Mouse (Mus musculus): ENCODE measurements around the gene Fip1l1. TPM values are rescaled to one million over a fixed set of nuclear protein-coding genes. Genes with fewer than 3 reads are reported as not detected.

Fip1l1 gene
- total and polyA plus RNA-seq, 3 experiments: 40.4 to 113 (median 68.3) TPM

DNA sequence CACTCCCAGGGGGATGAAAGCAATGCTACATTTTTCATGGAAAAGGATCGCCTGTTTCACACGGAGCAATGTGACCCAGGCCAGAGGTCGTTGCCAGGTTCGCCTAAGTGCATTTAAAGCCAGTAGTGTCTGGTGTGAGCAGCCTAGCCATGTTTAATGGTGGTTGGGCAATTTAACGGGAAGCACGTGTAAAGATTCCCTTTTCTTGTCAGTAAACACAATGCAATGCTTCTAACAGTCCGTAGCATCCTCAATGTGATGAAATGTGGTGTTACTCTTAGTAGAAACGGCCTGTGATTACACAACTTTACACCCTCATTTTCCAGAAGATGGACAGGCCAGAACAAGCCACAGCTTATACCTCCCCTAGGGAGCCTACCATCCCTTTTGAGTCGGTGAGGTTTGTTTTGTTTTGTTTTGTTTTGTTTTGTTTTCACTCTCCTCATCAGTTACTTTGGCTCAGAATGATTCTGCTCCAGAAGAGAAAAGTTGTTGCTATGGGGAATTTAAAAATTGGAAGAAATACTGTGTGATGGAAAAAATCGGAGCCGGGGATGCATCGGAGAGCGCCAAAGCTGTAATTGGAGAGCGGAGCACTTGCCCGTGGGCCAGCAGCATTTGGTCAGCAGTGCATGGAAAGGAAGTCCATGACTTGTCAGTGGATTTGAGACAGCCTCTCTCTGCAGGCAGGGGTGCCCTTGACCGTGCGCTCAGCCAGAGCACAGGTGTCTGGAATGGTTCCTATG lies 97.3 kb downstream of the Fip1l1 start:
- H3K79me2 ChIP-seq (ENCODE audit: control insufficient read depth, insufficient read depth, low read length, poor library complexity): no peaks in the 10 kb centered on the region
- no peak overlapping the region for H3K27ac ChIP-seq (ENCODE audit: control insufficient read depth, low read depth, low read length)
- no peak for TF ChIP-seq ZNF384 (IDR thresholded peaks at IDR 0.05; ENCODE audit: low read depth, low read length)
- TF ChIP-seq USF1 (IDR thresholded peaks at IDR 0.05; ENCODE audit: low read depth, low read length): no peak
- TF ChIP-seq RAD21 (IDR thresholded peaks at IDR 0.05; ENCODE audit: low read depth, low read length): no peak
- no peak for TF ChIP-seq CTCF (IDR thresholded peaks at IDR 0.05 in 2 of 3, conservative IDR thresholded peaks at IDR 0.05 in 1 of 3; ENCODE audit: control insufficient read depth in 1 of 3, insufficient read depth in 1 of 3, low read depth in 2 of 3, low read length in 3 of 3, poor library complexity in 1 of 3, severe bottlenecking in 1 of 3)
- no peaks in the 10 kb centered on the region for H3K4me1 ChIP-seq (ENCODE audit: control insufficient read depth in 1 of 2, insufficient read depth in 2 of 2, low read length in 2 of 2)
- no peaks in the 10 kb centered on the region for H3K36me3 ChIP-seq (ENCODE audit: control insufficient read depth in 1 of 2, insufficient read depth in 2 of 2, low read length in 2 of 2)
- H3K27me3 ChIP-seq (ENCODE audit: control insufficient read depth in 1 of 2, insufficient read depth in 2 of 2, low read length in 2 of 2): peaks cover 33 to 36% of the 10 kb centered on the region in 2 experiments
- H3K9ac ChIP-seq (ENCODE audit: control insufficient read depth, low read depth, low read length, poor library complexity, severe bottlenecking): no peak overlapping the region
- no peaks in the 10 kb centered on the region for H3K9me3 ChIP-seq (replicated peaks; ENCODE audit: insufficient read depth, low read length)
- DNase-seq (ENCODE audit: low read depth, low spot score): no peak
- H3K4me3 ChIP-seq (ENCODE audit: control insufficient read depth in 1 of 2, insufficient read depth in 1 of 2, low read depth in 2 of 2, low read length in 2 of 2): no peak overlapping the region

DNA sequence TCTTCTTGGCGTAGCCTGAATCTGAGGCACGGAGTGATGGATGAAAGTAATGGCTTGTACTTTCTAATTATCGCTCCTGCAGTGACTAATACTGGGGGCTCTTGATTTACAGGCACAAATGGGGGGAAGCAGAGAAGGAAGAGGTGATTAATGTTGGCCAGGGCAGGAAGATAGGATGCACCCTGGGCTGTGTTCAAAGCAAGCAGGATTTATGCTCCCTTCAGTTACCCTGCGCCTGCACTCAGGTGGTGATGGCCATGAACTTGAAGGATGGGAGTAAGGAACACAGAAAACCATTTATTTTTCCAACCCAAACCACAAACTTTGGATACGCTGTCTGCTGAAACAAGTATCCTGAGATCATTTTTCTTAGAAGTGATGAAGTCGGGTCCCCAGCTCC lies 98.2 kb downstream of the Fip1l1 start:
- Histone ChIP-seq H3K36me3 (ENCODE audit: control insufficient read depth in 1 of 2, insufficient read depth in 2 of 2, low read length in 2 of 2) (no peaks in the 10 kb centered on the region), H3K9ac (ENCODE audit: control insufficient read depth, low read depth, low read length, poor library complexity, severe bottlenecking) (no peak overlapping the region), H3K79me2 (ENCODE audit: control insufficient read depth, insufficient read depth, low read length, poor library complexity) (no peaks in the 10 kb centered on the region), H3K4me1 (ENCODE audit: control insufficient read depth in 1 of 2, insufficient read depth in 2 of 2, low read length in 2 of 2) (no peaks in the 10 kb centered on the region), H3K9me3 (replicated peaks; ENCODE audit: insufficient read depth, low read length) (no peaks in the 10 kb centered on the region), H3K27ac (ENCODE audit: control insufficient read depth, low read depth, low read length) (no peak overlapping the region), H3K4me3 (ENCODE audit: control insufficient read depth in 1 of 2, insufficient read depth in 1 of 2, low read depth in 2 of 2, low read length in 2 of 2) (no peak overlapping the region), H3K27me3 (ENCODE audit: control insufficient read depth in 1 of 2, insufficient read depth in 2 of 2, low read length in 2 of 2) (peaks cover 31 to 34% of the 10 kb centered on the region in 2 experiments)
- no peak for DNase-seq (ENCODE audit: low read depth, low spot score)
- no peak for TF ChIP-seq MAX (IDR thresholded peaks at IDR 0.05; ENCODE audit: low read length)
- no peak for TF ChIP-seq E2F4 (IDR thresholded peaks at IDR 0.05; ENCODE audit: borderline replicate concordance, low read depth, low read length)
- TF ChIP-seq NELFE (IDR thresholded peaks at IDR 0.05; ENCODE audit: low read depth, low read length): no peak
- no peak for TF ChIP-seq MXI1 (IDR thresholded peaks at IDR 0.05; ENCODE audit: low read depth, low read length)
- no peak for TF ChIP-seq POLR2AphosphoS5 (IDR thresholded peaks at IDR 0.05; ENCODE audit: borderline replicate concordance, low read depth, low read length)
- no peak for TF ChIP-seq USF2 (IDR thresholded peaks at IDR 0.05; ENCODE audit: borderline replicate concordance in 1 of 2, insufficient read depth in 1 of 2, low read depth in 1 of 2, low read length in 2 of 2)
- TF ChIP-seq CHD1 (IDR thresholded peaks at IDR 0.05; ENCODE audit: low read depth, low read length): no peak
- no peak for TF ChIP-seq KAT2A (conservative IDR thresholded peaks at IDR 0.05; ENCODE audit: low read depth, low read length)
- no peak for TF ChIP-seq ETS1 (IDR thresholded peaks at IDR 0.05; ENCODE audit: low read depth, low read length)
- TF ChIP-seq RCOR1 (IDR thresholded peaks at IDR 0.05; ENCODE audit: low read depth, low read length): no peak
- no peak for TF ChIP-seq SMC3 (IDR thresholded peaks at IDR 0.05; ENCODE audit: low read depth, low read length)
- TF ChIP-seq EP300 (IDR thresholded peaks at IDR 0.05; ENCODE audit: low read depth in 1 of 2, low read length in 2 of 2): no peak
- TF ChIP-seq POLR2AphosphoS2 (IDR thresholded peaks at IDR 0.05; ENCODE audit: low read length): no peak
- no peak for TF ChIP-seq TBP (IDR thresholded peaks at IDR 0.05; ENCODE audit: low read depth, low read length)
- TF ChIP-seq CTCF (IDR thresholded peaks at IDR 0.05 in 2 of 3, conservative IDR thresholded peaks at IDR 0.05 in 1 of 3; ENCODE audit: control insufficient read depth in 1 of 3, insufficient read depth in 1 of 3, low read depth in 2 of 3, low read length in 3 of 3, poor library complexity in 1 of 3, severe bottlenecking in 1 of 3): no peak
- no peak for TF ChIP-seq ZMIZ1 (IDR thresholded peaks at IDR 0.05; ENCODE audit: low read depth, low read length)

Data from MEL (cell line).